Mouse (Mus musculus): ENCODE data around the gene Il6ra.

- TF ChIP-seq CTCF (IDR thresholded peaks at IDR 0.05; ENCODE audit: insufficient read depth, low read depth, low read length) (no peak), POLR2A (IDR thresholded peaks at IDR 0.05; ENCODE audit: insufficient read depth, low read depth, low read length) (no peak)
Measured at GRCm38 (mm10) chr3:89869556-89869955, 43.4 kb downstream of the Il6ra start.

Data from olfactory bulb, adult 2 months (tissue).